Mouse (Mus musculus) megakaryocyte, embryonic 14.5 days (primary cell): ENCODE measurements around the gene Gm9857.

Experiments
- FLI1 ChIP-seq: IDR thresholded peaks from 2 replicates; pipeline ENCODE4 v1.6.1; 2012; ENCODE audit warnings: low read length, inconsistent platforms, mixed read lengths
- GATA1 ChIP-seq: IDR thresholded peaks from 3 replicates; pipeline ENCODE4 v1.6.1; 2012; ENCODE audit warnings: mixed read lengths, low read length, inconsistent platforms, borderline replicate concordance

DNA sequence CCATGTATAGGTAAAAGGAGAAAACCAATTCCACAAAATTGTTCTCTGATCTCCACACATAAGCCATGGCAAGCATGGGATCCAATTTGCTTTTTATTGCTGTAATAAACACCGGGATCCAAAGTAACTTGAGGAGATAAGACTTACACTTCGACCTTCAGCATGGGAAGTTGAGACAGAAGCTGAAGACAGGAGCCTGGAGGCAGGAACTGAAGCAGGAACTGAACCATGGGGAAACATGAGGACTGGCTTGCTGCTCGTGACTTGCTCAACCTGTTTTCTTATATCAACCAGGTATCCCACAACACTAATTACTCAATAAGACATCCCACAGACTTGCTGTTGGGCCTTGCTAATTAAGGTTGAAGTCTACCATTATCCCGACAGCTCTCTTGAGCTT, 47.3 kb downstream of the Gm9857 start:
- TF ChIP-seq GATA1 (no peak), FLI1 (no peak)
